Mouse (Mus musculus) gastrocnemius, adult 2 months (tissue): ENCODE results near the gene Gcdh. TPM values are rescaled to one million over a fixed set of nuclear protein-coding genes. Genes with fewer than 3 reads are reported as not detected.

Experiments
- DNase-seq: peaks from one replicate; pipeline ENCODE4 v3.0.0; 2022
- H3K27ac ChIP-seq: fragments of 200-600 bp; 2 replicates; pipeline ENCODE4 v1.8.1; 2022; ENCODE audit warnings: mild to moderate bottlenecking
- H3K4me3 ChIP-seq: fragments of 200-600 bp; 2 replicates; pipeline ENCODE4 v1.8.1; 2022; ENCODE audit warnings: mild to moderate bottlenecking, moderate library complexity
- CTCF ChIP-seq: fragments of 200-600 bp; IDR thresholded peaks from 2 replicates; pipeline ENCODE4 v1.8.1; 2022; ENCODE audit warnings: antibody characterized with exemption, mild to moderate bottlenecking, moderate library complexity
- intact Hi-C: fragments of 180-260 bp; cut with DNase I; formaldehyde crosslinking; loops from one replicate; pipeline ENCODE4 v1.15.1; 2025
- total RNA-seq, 2 experiments: library from RNA; stranded (reverse); gene quantifications; 2 replicates each; pipeline ENCODE4 v1.2.3; 2021

Gcdh gene
- total RNA-seq, 2 experiments from 2014 or later = 33.9 to 51.1 TPM

DNA sequence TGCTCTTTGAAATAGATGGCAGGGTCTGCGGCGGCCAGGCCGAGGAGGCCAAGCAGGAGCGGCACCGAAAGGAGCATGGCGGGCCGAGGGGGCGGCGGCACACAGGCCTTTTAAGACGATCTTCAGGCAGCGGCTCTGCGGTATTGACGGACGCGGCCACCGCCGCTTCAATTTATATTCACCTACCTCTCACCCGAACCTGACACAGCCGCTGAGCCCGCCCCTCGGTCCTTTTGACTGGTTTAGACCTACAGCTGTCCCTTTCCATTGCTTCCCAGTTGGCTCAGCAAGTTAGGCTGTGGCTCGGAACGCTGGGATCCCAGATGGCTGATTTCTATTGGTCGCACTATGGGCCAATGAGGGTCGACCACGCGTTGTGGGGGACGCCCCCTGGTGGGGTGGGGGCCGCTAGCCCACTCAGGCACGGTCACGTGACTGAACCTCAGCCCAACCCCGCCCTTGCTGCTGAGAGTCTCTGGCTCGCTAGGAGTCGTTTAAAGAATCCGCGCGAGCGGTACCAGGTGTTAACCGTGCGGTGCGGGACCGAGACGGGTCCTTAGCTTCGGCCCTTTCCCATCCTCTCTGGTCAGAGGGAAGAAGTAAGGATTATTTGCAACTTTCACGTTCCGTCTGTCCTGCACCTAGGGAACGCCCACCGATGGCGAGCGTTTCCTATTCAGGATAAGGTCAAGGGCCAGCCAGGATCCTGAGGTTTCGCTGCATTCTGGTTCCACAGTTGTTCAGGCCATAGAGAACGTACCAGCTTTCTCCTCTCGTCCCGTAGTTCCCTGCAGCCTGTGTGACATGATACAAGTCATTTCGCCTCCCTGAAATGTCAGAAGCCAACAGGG is 46.8 kb downstream of the Gcdh start, which contains the start of gene Calr:
Calr (minus strand) TSS at position 213 of the 851 bp plus-strand sequence.
- intact Hi-C loops = loop anchor here (5.0 kb wide), 2 partner anchors 55 to 130 kb away; partner anchors contain the start of genes Junb and Klf1
- Histone ChIP-seq H3K4me3 (peak within 1 kb of the TSS; percentile 80), H3K27ac (peak within 1 kb of the TSS; percentile 94)
- peak; percentile 100 for DNase-seq
- peak; percentile 14; the same call in 1 of the 2 replicates for TF ChIP-seq CTCF

DNA sequence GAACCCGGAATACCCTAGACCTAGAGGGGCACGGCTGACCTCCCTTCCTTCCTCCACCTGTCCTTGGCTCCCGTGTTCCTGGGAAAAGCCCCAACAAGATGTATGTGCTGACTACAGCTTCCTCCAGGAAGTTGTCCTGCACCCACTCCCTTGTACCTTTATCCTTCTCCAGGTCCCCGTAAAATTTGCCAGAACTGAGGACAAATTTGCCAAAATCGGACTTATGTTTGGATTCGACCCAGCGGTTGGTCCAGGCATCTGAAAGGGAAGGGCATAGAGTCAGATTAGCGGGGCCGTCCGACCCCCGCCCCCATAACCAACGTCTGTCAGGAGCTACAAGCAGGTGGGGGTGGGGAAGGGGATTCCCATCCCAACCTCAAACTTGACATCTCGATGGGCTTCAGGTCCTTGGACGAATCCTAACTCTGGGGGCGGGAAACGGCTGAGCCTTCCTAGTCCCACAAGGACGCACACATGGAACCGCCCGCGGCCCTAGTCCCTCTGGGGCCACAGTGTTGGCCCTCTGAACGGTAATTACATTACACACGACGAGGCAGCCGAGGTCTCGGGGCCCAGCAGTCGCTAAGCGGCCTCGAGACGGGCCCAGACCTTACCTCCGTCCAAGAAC is 47.5 kb downstream of the Gcdh start:
- Histone ChIP-seq H3K4me3 (peak overlapping the region; percentile 80), H3K27ac (peak overlapping the region; percentile 94)
- no peak for TF ChIP-seq CTCF
- intact Hi-C loops = loop anchor here (5.0 kb wide), 2 partner anchors 56 to 131 kb away; partner anchors contain the start of genes Junb and Klf1
- no peak for DNase-seq

DNA sequence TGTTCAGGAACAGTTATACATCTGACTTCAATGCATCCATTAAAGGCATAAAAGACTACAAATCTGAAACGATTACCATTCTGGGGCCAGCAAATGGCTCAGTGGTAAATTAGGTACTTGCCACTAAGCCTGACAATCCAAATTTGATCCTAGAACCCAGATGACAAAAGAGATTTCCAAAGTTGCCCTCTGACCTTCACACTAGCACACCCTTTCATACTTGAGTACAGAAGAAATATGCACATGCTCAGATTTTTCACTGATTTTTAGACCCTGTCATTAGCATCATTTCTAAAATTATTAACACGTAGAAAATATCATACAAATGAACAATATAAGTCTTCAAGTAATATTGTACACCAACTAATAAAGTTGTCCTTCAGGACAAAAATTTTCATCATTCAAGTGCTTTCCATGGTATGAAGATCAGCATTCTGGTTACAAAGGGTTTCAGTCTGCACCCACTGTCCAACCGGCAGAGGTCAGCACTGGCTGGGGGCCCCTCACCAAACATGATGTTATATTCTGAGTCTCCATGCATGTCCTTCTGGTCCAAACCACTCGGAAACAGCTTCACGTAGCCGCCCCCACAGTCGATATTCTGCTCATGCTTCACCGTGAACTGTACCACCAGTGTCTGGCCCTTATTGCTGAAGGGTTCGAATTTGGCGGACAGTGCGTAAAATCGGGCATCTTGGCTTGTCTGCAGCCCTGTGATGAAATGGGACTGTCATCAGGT is 48.2 kb downstream of the Gcdh start:
- H3K27ac ChIP-seq = peak overlapping the region; percentile 94
- TF ChIP-seq CTCF = peak; percentile 59
- peak overlapping the region; percentile 80 for H3K4me3 ChIP-seq
- intact Hi-C loops = loop anchor here (5.0 kb wide), 2 partner anchors 57 to 132 kb away; partner anchors contain the start of genes Junb and Klf1
- DNase-seq = peak; percentile 47

DNA sequence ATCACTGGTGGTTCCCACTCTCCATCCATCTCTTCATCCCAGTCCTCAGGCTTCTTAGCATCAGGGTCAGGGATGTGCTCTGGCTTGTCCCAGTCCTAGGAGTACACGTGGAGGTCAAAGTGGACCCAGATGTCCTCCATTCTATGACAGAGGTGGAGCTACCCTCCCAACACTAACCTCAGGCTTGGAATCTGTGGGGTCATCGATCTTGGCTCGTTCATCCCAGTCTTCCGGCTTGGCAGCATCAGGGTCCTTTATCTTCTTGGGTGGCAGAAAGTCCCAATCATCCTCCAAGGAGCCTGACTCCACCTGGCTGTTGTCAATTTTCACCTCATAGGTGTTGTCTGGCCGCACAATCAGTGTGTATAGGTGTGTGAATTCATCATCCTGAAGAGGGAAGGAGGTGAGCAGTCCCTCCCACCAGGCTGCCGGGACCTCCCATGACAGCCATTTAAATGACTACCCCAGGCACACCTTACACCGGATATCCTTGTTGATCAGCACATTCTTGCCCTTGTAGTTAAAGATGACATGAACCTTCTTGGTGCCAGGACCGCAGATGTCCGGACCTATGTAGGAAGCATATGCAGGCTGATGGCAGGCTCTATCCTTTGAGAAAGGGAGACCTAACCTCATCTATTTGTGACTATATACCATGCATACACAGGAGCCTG is 49.2 kb downstream of the Gcdh start:
- Histone ChIP-seq H3K27ac (no peak overlapping the region), H3K4me3 (peak overlapping the region; percentile 80)
- intact Hi-C loops = loop anchor here (5.0 kb wide), 2 partner anchors 58 to 133 kb away; partner anchors contain the start of genes Junb and Klf1

DNA sequence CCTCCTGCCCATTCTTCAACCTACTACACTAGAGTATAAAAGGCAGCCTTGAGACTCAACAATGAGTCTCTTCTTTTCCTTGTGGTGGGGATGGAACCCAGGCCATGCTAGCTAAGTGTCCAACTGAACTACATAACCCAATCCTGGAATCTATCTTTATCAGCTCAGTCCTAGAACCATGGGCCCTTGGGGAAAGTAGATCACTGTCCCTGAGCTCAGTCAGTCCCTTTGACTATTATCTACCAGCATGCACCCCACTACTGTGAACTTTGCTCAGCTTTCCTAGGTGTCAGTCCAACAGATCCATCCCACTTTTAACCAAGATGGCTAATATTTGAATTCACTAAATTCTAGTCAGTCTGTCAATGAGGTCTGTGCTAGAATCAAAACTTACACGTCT is 52.2 kb downstream of the Gcdh start:
- 0 out of 2 replicates have a peak overlapping the region, but pooled peaks have one; percentile 94 for H3K27ac ChIP-seq
- TF ChIP-seq CTCF = no peak
- intact Hi-C loops = no loop called here
- DNase-seq = no peak
- H3K4me3 ChIP-seq = no peak overlapping the region

More for the DNA sequence above, 49.2 kb downstream of the Gcdh start:
- TF ChIP-seq CTCF = no peak
- no peak for DNase-seq

DNA sequence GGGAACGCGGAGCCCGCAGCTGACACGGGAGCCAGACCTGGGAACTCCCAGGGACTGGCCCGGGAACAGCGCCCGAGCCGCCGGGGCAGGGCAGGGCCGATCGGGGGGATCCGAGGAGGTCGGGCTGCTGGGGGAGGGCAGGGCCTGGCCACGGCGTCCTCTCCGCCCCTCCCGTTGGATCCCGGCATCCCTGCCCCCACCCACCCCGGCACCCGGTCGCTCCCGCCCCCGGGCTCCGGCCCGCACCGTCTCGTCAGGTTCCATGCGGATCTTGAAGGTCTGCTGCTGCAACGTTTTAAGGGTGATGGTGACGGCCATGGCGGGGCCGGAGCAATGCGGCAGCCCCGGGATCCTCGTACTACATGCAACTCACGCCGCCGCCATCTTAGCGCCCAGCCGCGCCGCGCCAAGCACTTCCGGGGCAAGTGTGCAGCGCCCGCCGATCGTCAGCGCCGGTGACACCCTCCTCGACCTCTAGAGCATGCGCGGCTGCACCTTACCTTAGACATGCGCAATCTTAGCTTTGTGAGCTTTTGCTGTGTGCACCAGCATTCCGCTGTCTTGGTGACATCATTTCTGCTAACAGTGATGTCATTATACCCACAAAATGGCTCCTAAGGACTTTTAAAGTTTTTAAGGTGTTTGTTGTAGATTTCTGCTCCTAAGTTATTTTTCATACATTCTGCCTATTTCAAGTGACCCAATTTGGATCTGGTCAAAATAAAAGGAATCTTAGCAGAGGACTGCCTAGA is 53.3 kb downstream of the Gcdh start, which contains the start of gene Rad23a:
Rad23a (minus strand) TSS at position 418 of the 752 bp plus-strand sequence.
- TF ChIP-seq CTCF = no peak
- DNase-seq = peak; percentile 95
- H3K4me3 ChIP-seq = peak within 1 kb of the TSS; percentile 93
- intact Hi-C loops = no loop called here
- H3K27ac ChIP-seq = peak within 1 kb of the TSS; percentile 94

DNA sequence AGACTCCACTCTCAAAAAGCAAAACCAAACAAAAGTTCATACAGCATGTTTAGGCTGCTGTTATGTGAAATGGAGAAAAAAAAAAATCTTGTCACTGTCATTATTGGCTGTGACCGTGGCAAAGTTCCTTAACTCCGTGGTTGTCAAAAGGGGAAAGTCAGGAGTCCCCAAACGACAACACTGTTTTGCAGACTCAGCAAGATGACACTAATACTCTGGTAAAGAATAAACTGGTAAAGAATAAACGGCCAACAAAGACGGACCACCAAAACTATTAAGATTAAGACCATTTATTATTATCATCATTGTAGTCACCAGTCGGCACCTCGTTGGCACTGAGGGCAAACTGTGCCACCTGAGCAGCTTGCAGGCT is 53.9 kb downstream of the Gcdh start:
- peak overlapping the region; percentile 93 for H3K4me3 ChIP-seq
- H3K27ac ChIP-seq = peak overlapping the region; percentile 94
- intact Hi-C loops = no loop called here
- TF ChIP-seq CTCF = no peak
- DNase-seq = no peak

DNA sequence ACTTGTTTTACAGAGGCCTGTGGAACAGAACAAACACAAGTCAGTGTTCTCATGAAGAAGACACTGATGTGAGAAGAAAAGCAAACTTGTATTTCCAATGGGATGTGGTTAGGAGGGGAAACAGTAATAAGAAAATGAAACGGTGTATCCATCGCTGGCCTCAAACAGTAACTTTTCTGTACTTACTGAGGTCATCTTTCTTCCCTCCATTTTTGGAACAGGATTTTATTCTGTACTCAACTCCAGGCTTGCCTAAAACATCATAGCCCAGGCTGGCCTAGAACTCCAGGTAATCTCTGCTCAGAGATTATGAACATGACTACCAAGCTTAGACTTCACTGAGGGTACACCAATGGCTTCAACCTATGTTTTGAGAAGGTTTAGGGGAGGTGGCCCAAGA is 54.3 kb downstream of the Gcdh start:
- H3K27ac ChIP-seq = peak overlapping the region; percentile 94
- TF ChIP-seq CTCF = no peak
- no peak for DNase-seq
- peak overlapping the region; percentile 93 for H3K4me3 ChIP-seq
- intact Hi-C loops = no loop called here

DNA sequence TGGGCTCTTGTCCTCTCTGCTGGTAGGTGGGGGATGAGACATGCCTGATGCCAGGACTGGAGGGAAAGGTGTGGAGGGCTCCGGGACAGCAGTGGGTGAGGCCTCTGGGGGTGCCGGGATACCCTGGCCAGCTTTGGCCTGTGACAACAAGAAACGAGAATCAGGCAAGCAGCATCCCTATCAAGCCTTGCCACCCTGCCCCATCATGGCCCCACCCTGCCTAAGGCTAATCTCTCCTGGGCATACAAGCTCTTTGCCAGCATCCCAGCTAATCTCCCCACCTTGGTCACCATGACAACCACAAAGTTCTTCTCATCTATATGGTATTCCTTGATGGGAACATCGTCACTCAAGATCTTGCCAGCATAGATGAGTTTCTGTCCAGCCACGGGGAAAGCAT is 55.2 kb downstream of the Gcdh start:
- H3K4me3 ChIP-seq = no peak overlapping the region

DNA sequence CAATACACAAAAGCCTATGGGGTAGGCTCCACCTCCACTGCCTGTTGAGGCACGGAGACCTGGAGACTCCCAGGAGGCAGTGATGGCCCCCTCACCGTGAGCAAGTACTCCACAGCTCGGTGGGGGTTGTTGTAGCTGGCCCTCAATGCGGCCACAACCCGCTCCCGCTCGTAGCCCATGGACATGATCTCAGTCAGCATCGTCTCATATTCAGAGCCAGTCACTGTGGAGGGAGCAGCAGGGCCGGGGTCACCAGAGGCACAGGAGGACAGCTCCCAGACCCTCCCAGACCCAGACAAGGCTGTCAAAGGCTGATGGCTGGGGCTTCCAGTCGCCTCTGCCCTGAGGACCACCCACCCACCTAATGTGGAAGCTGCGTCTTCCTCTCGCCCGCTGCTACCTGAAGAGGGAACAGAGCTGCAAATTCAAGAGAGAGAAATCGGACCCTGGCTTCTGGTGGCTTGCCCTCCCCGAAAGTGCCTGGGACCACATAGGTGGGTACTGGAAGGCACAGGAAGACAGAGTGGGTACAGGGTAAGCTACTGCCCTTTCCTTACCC is 55.7 kb downstream of the Gcdh start:
- no peak for TF ChIP-seq CTCF
- Histone ChIP-seq H3K4me3 (no peak overlapping the region), H3K27ac (no peak overlapping the region)
- no peak for DNase-seq
- intact Hi-C loops = no loop called here

More for the DNA sequence above, 55.2 kb downstream of the Gcdh start:
- no peak for DNase-seq
- no peak overlapping the region for H3K27ac ChIP-seq
- TF ChIP-seq CTCF = no peak
- intact Hi-C loops = no loop called here
